Mouse (Mus musculus) adrenal gland, adult 8-10 months (tissue): ENCODE measurements at regions not wholly inside any gene's neighbourhood (a gene's known extent, or its start where the extent isn't known, plus 50 kb on each side); places are given as distances from the start of the nearest gene placed in this dataset.

Source experiments
- DNase-seq: peaks from one replicate; pipeline ENCODE4 v3.0.0; 2022

- no peak for DNase-seq
Measured at GRCm38 (mm10) chr3:9373896-9374295, 236.0 kb downstream of the Zfp704 start.

GRCm38 (mm10) chr3:9370096-9370495, 239.8 kb downstream of the Zfp704 start:
- DNase-seq = no peak

GRCm38 (mm10) chr3:9365791-9366190, 244.1 kb downstream of the Zfp704 start:
- no peak for DNase-seq

GRCm38 (mm10) chr3:9359186-9359585, 250.7 kb downstream of the Zfp704 start:
- DNase-seq = no peak

- peak; percentile 40 for DNase-seq
Measured at GRCm38 (mm10) chr3:9358111-9358510, 251.8 kb downstream of the Zfp704 start.

GRCm38 (mm10) chr3:9357639-9358038, 252.2 kb downstream of the Zfp704 start:
- no peak for DNase-seq

GRCm38 (mm10) chr3:9355875-9356274, 254.0 kb downstream of the Zfp704 start:
- no peak for DNase-seq

GRCm38 (mm10) chr3:9354756-9355155, 255.1 kb downstream of the Zfp704 start:
- no peak for DNase-seq

GRCm38 (mm10) chr3:9352251-9352650, 257.6 kb downstream of the Zfp704 start:
- no peak for DNase-seq

GRCm38 (mm10) chr3:9349822-9350221, 260.1 kb downstream of the Zfp704 start:
- no peak for DNase-seq

- DNase-seq = peak; percentile 26
Measured at GRCm38 (mm10) chr3:9347446-9347860, 262.4 kb downstream of the Zfp704 start.

GRCm38 (mm10) chr3:9346857-9347445, 262.9 kb downstream of the Zfp704 start:
- DNase-seq = no peak

GRCm38 (mm10) chr3:9346356-9346755, 263.5 kb downstream of the Zfp704 start:
- DNase-seq = no peak

- no peak for DNase-seq
Measured at GRCm38 (mm10) chr3:9345885-9346284, 264.0 kb downstream of the Zfp704 start.

- no peak for DNase-seq
Measured at GRCm38 (mm10) chr3:9343586-9343985, 266.3 kb downstream of the Zfp704 start.

- no peak for DNase-seq
Measured at GRCm38 (mm10) chr3:9342167-9342566, 267.7 kb downstream of the Zfp704 start.

GRCm38 (mm10) chr3:9341657-9342056, 268.2 kb downstream of the Zfp704 start:
- DNase-seq = no peak

- no peak for DNase-seq
Measured at GRCm38 (mm10) chr3:9341244-9341643, 268.6 kb downstream of the Zfp704 start.

GRCm38 (mm10) chr3:9340788-9341187, 269.1 kb downstream of the Zfp704 start:
- no peak for DNase-seq

GRCm38 (mm10) chr3:9340344-9340743, 269.5 kb downstream of the Zfp704 start:
- no peak for DNase-seq

- DNase-seq = no peak
Measured at GRCm38 (mm10) chr3:9339669-9340068, 270.2 kb downstream of the Zfp704 start.

GRCm38 (mm10) chr3:9335580-9335979, 274.3 kb downstream of the Zfp704 start:
- DNase-seq = no peak
